Mouse (Mus musculus): ENCODE data around the gene Ganab.

Gene Ganab

DNA sequence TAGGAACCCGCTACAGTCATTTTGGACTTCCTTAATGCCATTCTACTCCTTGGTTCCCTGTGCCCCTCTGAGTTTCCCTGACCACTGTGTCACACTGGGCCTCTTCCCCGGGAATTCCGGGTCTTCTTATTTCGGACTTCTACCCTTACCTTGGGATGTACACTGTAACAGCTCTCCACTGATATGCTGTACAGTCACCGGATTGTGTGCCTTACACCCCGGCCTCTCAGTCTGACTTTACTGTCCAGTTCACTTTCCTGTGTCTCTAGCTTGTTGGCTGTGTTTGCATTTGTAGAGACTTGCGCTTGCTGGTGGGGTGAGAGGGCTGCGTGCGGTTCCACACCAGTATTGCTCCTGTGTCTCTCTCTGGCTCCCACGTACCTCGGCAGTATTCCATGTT lies 32.2 kb downstream of the Ganab start:
- no peak for DNase-seq

- no peak for DNase-seq
Measured at GRCm38 (mm10) chr19:8930771-8931170, 32.9 kb downstream of the Ganab start.

GRCm38 (mm10) chr19:8936736-8937135 lies 38.9 kb downstream of the Ganab start:
- DNase-seq, result no peak

GRCm38 (mm10) chr19:8940526-8941133 lies 42.8 kb downstream of the Ganab start:
- DNase-seq, result no peak

DNA sequence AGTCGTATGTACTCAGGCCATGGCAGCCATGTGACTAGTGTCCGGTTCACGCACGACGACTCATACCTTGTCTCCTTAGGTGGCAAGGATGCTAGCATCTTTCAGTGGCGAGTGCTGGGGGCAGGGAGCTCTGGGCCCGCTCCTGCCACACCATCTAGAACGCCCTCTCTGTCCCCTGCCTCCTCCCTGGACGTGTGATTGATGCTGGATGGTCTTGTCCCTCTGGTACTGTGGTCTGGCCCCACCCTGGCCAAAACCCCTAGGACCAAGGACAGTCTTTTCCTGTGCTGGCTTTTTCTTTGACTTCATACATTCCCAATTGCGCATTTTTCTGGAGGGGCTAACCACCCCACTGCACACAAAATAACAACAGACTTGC lies 43.3 kb downstream of the Ganab start:
- DNase-seq, result no peak

GRCm38 (mm10) chr19:8941515-8942217 lies 43.8 kb downstream of the Ganab start, which contains the start of gene Mta2:
TSS of gene Mta2 (plus strand) at chr19:8941875.
- peak; percentile 98 for DNase-seq

- peak; percentile 62 to 82 for DNase-seq
Measured at GRCm38 (mm10) chr19:8942276-8942964, 44.5 kb downstream of the Ganab start.

GRCm38 (mm10) chr19:8943047-8943446 lies 45.2 kb downstream of the Ganab start:
- no peak for DNase-seq

DNA sequence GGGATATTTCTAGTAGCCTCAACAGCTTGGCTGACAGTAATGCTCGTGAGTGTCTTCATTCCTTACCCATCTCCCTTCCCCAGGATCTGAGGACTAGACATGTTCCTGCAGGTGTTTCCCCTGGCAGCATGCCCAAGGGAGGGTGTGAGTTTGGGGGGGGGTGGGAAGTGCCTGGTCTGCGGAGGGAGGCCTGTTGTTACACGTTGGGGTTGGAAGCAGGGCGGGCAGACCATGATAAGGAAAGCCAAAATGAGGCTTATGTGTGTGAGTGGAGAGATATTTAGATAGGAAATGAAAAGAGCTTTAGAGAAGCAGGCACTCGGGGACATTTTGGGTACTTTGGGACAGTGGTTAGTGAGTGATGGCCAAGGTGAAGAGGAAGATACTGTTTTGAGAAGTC lies 46.2 kb downstream of the Ganab start:
- DNase-seq, result peak in 1 of 2 experiments; percentile 57

- DNase-seq, result peak; percentile 89 to 90
Measured at GRCm38 (mm10) chr19:8944750-8945149, 46.9 kb downstream of the Ganab start.

GRCm38 (mm10) chr19:8945251-8945650 lies 47.4 kb downstream of the Ganab start:
- no peak for DNase-seq

DNA sequence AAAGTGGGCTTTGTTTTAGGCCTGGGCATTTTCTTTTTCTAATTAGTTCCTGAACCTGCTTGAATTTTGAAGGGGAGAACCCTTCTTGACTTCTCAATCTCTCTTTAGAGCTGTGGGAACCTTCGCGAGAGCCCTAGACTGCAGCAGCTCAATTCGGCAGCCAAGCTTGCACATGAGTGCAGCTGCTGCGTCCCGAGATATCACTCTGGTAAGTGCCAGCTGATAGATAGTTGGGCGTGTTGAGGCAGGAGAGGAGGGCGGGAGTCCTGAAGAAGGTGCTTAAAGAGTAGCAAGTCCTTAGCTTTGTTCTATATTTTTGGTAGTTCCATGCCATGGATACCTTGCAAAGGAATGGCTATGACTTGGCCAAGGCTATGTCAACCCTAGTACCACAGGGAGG lies 49.1 kb downstream of the Ganab start:
- no peak for DNase-seq

DNA sequence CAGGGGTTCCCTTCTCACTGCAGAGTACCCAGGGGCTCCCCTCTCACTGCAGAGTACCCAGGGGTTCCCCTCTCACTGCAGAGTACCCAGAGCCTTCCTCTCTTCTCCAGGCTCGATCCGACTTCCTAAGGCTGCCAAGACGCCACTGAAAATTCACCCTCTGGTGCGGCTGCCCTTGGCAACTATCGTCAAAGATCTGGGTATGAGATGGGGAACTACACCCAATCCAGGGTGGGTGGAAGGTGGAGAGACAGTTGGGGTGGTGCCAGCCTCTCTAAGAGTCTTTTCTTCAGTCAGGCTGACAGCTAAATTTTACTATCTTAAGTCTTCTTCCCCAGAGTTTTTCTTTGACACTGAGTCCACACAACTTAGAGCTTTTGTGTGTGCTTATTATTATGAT lies 52.3 kb downstream of the Ganab start:
- no peak for DNase-seq

DNA sequence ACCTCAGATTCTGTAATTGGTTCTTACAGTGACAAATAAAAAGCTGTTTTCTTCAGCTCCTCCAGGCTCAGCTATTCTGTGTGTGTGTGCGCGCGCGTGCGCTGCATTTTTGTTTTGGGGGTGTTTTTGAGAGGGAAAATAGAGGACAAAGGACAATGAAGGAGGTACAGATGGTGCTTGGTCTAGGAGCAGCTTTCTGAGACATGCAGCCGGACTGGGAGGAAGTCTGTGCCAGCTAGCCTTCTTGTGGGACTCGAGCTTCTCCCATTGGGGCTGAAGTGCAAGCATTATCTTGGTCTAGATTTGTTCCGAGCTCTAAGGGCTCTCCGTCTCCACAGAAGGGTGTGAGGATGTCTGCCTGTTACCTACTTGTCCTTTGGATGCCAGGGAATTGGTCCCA lies 54.4 kb downstream of the Ganab start:
- no peak for DNase-seq

GRCm38 (mm10) chr19:8953135-8954039 lies 55.5 kb downstream of the Ganab start, which contains the start of gene Tut1:
TSS of gene Tut1 (plus strand) at chr19:8953847.
- peak; percentile 94 to 95 for DNase-seq

DNA sequence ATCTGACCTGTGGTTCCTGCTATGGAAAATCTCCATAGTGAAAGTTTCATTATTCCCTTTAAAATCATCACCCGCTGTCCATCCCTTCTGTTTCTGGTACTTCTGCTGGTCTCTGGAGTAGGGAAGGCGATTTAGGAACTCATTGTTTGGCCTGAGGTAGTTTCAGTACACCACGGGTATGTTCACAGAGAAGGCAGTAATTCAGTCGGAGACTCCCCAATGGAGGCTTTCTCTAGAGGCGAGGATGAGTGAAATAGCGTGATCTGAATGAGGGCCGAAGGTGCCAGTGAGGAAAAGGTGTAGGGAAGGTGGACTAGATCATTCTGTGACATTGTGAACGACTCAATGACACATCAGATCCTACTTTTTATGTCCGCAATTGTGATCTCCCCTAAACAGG lies 56.3 kb downstream of the Ganab start:
- DNase-seq, result no peak

DNA sequence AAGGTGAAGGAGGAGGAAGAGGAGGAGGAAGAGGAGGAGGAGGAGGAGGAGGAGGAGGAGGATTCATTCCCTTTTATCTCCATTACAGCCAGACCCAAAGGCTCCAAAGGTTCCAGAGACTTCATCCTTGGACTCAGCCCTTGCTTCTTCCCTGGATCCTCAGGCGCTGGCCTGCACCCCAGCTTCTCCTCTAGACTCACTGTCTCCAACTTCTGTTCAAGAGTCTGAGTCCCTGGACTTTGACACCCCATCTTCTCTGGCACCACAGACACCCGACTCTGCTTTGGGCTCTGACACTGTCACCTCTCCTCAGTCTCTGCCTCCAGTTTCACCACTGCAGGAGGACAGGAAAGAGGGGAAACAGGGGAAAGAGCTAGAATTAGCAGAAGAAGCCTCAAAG lies 64.4 kb downstream of the Ganab start:
- no peak for DNase-seq

DNA sequence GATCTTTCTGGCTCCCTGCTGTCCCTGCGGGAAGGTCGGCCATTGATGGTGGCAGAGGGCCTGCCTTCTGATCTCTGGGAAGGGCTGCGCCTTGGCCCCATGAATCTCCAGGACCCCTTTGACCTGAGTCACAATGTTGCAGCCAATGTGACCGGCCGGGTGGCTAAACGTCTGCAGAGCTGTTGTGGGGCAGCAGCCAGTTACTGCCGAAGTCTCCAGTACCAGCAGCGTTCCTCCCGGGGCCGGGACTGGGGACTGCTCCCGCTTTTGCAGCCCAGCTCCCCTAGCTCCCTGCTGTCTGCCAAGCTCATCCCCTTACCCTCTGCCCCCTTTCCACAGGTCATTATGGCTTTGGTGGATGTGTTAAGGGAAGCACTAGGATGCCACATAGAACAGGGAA lies 67.2 kb downstream of the Ganab start:
- DNase-seq, result peak in 1 of 2 experiments; percentile 48

DNA sequence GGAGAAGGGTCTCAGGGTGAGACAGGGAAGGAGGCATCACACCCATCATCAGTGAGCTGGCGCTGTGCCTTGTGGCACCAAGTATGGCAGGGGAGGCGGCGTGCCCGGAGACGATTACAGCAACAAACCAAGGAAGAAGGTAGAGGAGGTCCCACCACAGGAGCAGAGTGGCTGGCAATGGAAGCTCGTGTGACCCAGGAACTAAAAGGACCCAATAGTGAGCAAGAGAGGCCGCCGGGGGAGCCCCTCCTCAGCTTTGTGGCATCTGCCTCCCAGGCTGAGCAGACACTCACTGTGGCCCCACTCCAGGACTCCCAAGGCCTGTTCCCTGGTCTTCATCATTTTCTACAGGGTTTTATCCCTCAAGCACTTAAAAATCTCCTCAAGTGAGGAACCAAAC lies 67.9 kb downstream of the Ganab start:
- peak in 1 of 2 experiments; percentile 55 for DNase-seq

GRCm38 (mm10) chr19:8966198-8966589 lies 68.3 kb downstream of the Ganab start:
- DNase-seq, result peak in 1 of 2 experiments; percentile 51

Data from kidney, postnatal 25 days (tissue).